ENCODE assay signal across 24 mouse cellular contexts in genomic region chr5:35084913-35085312, GRCm38 (mm10). TPM values are rescaled to one million over a fixed set of nuclear protein-coding genes. Genes with fewer than 3 reads are reported as not detected.
A peak's percentile ranks its signal among the peaks of the same experiment; 100 is the strongest.
DNase-seq lines count a peak whose midpoint lies in the region; ATAC-seq lines count a peak whose summit lies in the region.
"Had no signal": no experiment of that assay in that cellular context is flagged by ENCODE, and none has a peak within 500 bp of the region (broad histone marks: within the 10 kb centered on the region; RNA-seq: fewer than 3 reads in every experiment).

No protein-coding gene starts in this region.

- H3K27me3 ChIP-seq in hindbrain, embryonic 13.5 days = peaks cover 6% of the 10 kb centered on the region
- 0 out of 2 replicates have a peak, but pooled peaks cover under 1% of the 10 kb centered on the region for H3K27me3 ChIP-seq in hindbrain, embryonic 14.5 days (ENCODE audit: control insufficient read depth, insufficient read depth, low read length)
- H3K27me3 ChIP-seq in neural tube, embryonic 13.5 days = no peaks in the 10 kb centered on the region

- DNase-seq in gastrocnemius, adult 18-20 months (ENCODE audit: low spot score) = peak; percentile 61
- DNase-seq in gastrocnemius, postnatal 14 days = no peak
- DNase-seq in hindbrain, embryonic 14.5 days (ENCODE audit: low spot score) = no peak
- DNase-seq in neural tube, embryonic 10.5 days (ENCODE audit: extremely low spot score, low spot score) = no peak
- DNase-seq: adrenal gland, adult 8-10 months; adrenal gland, postnatal 25 days; cerebellum, adult 18-20 months; cerebellum, adult 9-10 months; cerebellum, postnatal 14 days; gastrocnemius, adult 2 months; heart, adult 2 months had no signal

- 71% methylated on average over 3 of the region's 3 CpGs for WGBS in hindbrain, embryonic 13.5 days
- WGBS in hindbrain, embryonic 14.5 days = 65% methylated on average over 3 of the region's 3 CpGs
- 66% methylated on average over 3 of the region's 3 CpGs for WGBS in neural tube, embryonic 13.5 days

- H3K4me2 ChIP-seq in hindbrain, embryonic 13.5 days = no peak overlapping the region
- no peak overlapping the region for H3K4me2 ChIP-seq in hindbrain, embryonic 14.5 days (replicated peaks)
- no peak overlapping the region for H3K4me2 ChIP-seq in neural tube, embryonic 13.5 days
- H3K4me2 ChIP-seq: forebrain, embryonic 13.5 days; heart, embryonic 11.5 days; hindbrain, embryonic 12.5 days had no signal

- peaks cover 5% of the 10 kb centered on the region; the same call in 1 of the 2 replicates for H3K4me1 ChIP-seq in hindbrain, embryonic 13.5 days (replicated peaks)
- no peaks in the 10 kb centered on the region for H3K4me1 ChIP-seq in hindbrain, embryonic 14.5 days (replicated peaks; ENCODE audit: control insufficient read depth, insufficient read depth, low read length)
- no peaks in the 10 kb centered on the region for H3K4me1 ChIP-seq in neural tube, embryonic 13.5 days (replicated peaks)
- H3K4me1 ChIP-seq: forebrain, embryonic 13.5 days had no signal

- H3K4me3 ChIP-seq in hindbrain, embryonic 13.5 days = no peak overlapping the region
- H3K4me3 ChIP-seq in hindbrain, embryonic 14.5 days (replicated peaks; ENCODE audit: low read length) = no peak overlapping the region
- H3K4me3 ChIP-seq in neural tube, embryonic 13.5 days = no peak overlapping the region
- H3K4me3 ChIP-seq: forebrain, embryonic 10.5 days; forebrain, embryonic 13.5 days; gastrocnemius, adult 2 months; heart, adult 2 months; hindbrain, embryonic 12.5 days had no signal

- peak overlapping the region; percentile 24; the same call in 1 of the 2 replicates for H3K9ac ChIP-seq in hindbrain, embryonic 13.5 days
- H3K9ac ChIP-seq in hindbrain, embryonic 14.5 days = no peak overlapping the region
- 0 out of 2 replicates have a peak overlapping the region, but pooled peaks have one; percentile 34 for H3K9ac ChIP-seq in neural tube, embryonic 13.5 days
- H3K9ac ChIP-seq: forebrain, embryonic 13.5 days; hindbrain, embryonic 12.5 days had no signal

- H3K27ac ChIP-seq in hindbrain, embryonic 13.5 days = no peak overlapping the region
- no peak overlapping the region for H3K27ac ChIP-seq in hindbrain, embryonic 14.5 days
- no peak overlapping the region for H3K27ac ChIP-seq in neural tube, embryonic 13.5 days (replicated peaks)
- H3K27ac ChIP-seq: forebrain, embryonic 10.5 days; forebrain, embryonic 13.5 days; gastrocnemius, adult 2 months; heart, adult 2 months; hindbrain, embryonic 12.5 days; hindbrain, postnatal 0 days had no signal

- ATAC-seq in hindbrain, embryonic 13.5 days (ENCODE audit: low FRiP score) = no peak
- no peak for ATAC-seq in hindbrain, embryonic 14.5 days (ENCODE audit: low FRiP score)
- ATAC-seq in neural tube, embryonic 13.5 days (ENCODE audit: low read depth) = no peak
- ATAC-seq: activated CD4-positive, CD25-positive, alpha-beta regulatory T cell, adult 4 months; forebrain, embryonic 13.5 days; forebrain, embryonic 16.5 days; hindbrain, postnatal 0 days; inflammation-experienced regulatory T-cells, adult 6 months; intestine, embryonic 16.5 days had no signal

- intact Hi-C loops in gastrocnemius, postnatal 14 days (cut with DNase I; ENCODE audit: low total_unique reads) = loop anchor here (5.0 kb wide), 1 partner anchor 33 kb away; no protein-coding TSS in a partner anchor

- H3K9me3 ChIP-seq in hindbrain, embryonic 13.5 days = no peaks in the 10 kb centered on the region
- H3K9me3 ChIP-seq in hindbrain, embryonic 14.5 days (ENCODE audit: control insufficient read depth, low read length) = no peaks in the 10 kb centered on the region
- H3K9me3 ChIP-seq in neural tube, embryonic 13.5 days = no peaks in the 10 kb centered on the region
- H3K9me3 ChIP-seq: forebrain, embryonic 10.5 days; forebrain, embryonic 13.5 days; hindbrain, embryonic 12.5 days had no signal

- H3K36me3 ChIP-seq in hindbrain, embryonic 13.5 days = peaks cover 4% of the 10 kb centered on the region; the same call in 1 of the 2 replicates
- H3K36me3 ChIP-seq in hindbrain, embryonic 14.5 days (replicated peaks; ENCODE audit: control insufficient read depth, insufficient read depth) = no peaks in the 10 kb centered on the region; the same call in 1 of the 2 replicates
- H3K36me3 ChIP-seq in neural tube, embryonic 13.5 days = no peaks in the 10 kb centered on the region
- H3K36me3 ChIP-seq: forebrain, embryonic 10.5 days; hindbrain, embryonic 12.5 days had no signal

RNA-seq across cellular contexts. Expression of gene Lrpap1, which starts 20.7 kb away (rescaled TPM):
- total RNA-seq in gastrocnemius, adult 18-20 months (2021) = 10 to 100 TPM; 27.2 to 27.9 TPM
- 10 to 100 TPM; 33.0 to 36.7 TPM for total RNA-seq in gastrocnemius, postnatal 14 days (2021)
- polyA plus RNA-seq in hindbrain, embryonic 13.5 days (2015; fragmentation: Nextera tagmentation; extraction: Ambion mirVana) = 120 and 126 TPM in 2 replicates
- 150 and 160 TPM in 2 replicates for polyA plus RNA-seq in hindbrain, embryonic 14.5 days (2014; fragmentation: Nextera tagmentation; extraction: Ambion mirVana)
- polyA plus RNA-seq in neural tube, embryonic 13.5 days (2015; fragmentation: Nextera tagmentation; extraction: Ambion mirVana) = 136 and 148 TPM in 2 replicates

RNA-seq across cellular contexts. Expression of gene Dok7, which starts 28.3 kb away (rescaled TPM):
- total RNA-seq in gastrocnemius, adult 18-20 months (2021) = 10 to 100 TPM; 17.5 to 20.0 TPM
- 10 to 100 TPM; 30.0 to 33.3 TPM for total RNA-seq in gastrocnemius, postnatal 14 days (2021)
- polyA plus RNA-seq in hindbrain, embryonic 13.5 days (2015; fragmentation: Nextera tagmentation; extraction: Ambion mirVana) = 3.9 and 4.9 TPM in 2 replicates
- 5.5 and 7.1 TPM in 2 replicates for polyA plus RNA-seq in hindbrain, embryonic 14.5 days (2014; fragmentation: Nextera tagmentation; extraction: Ambion mirVana)
- polyA plus RNA-seq in neural tube, embryonic 13.5 days (2015; fragmentation: Nextera tagmentation; extraction: Ambion mirVana) = 3.7 and 4.5 TPM in 2 replicates
- total RNA-seq: hematopoietic stem cell, adult 5-6 weeks had no signal
- polyA plus RNA-seq: activated CD4-positive, CD25-positive, alpha-beta regulatory T cell, adult 4 months had no signal

RNA-seq across cellular contexts. Expression of gene Hgfac, which starts 43.6 kb away (rescaled TPM):
- total RNA-seq in gastrocnemius, adult 18-20 months (2021) = under 1 TPM in 1 of 2 experiments, not detected in 1; 0.57 TPM
- total RNA-seq in gastrocnemius, postnatal 14 days (2021) = under 1 TPM; 0.42 to 0.45 TPM
- polyA plus RNA-seq in hindbrain, embryonic 13.5 days (2015; fragmentation: Nextera tagmentation; extraction: Ambion mirVana) = 0.47 TPM in 2 replicates
- 0.48 and 0.72 TPM in 2 replicates for polyA plus RNA-seq in hindbrain, embryonic 14.5 days (2014; fragmentation: Nextera tagmentation; extraction: Ambion mirVana)
- polyA plus RNA-seq in neural tube, embryonic 13.5 days (2015; fragmentation: Nextera tagmentation; extraction: Ambion mirVana) = 0.84 TPM in 1 of 2 replicates, not detected in the other
- polyA plus RNA-seq: embryonic facial prominence, embryonic 11.5 days; hindbrain, postnatal 0 days had no signal
